ENCODE assay signal across 8 mouse cellular contexts in genomic region chr4:143280166-143280565, GRCm38 (mm10). TPM values are rescaled to one million over a fixed set of nuclear protein-coding genes. Genes with fewer than 3 reads are reported as not detected.
DNase-seq lines count a peak whose midpoint lies in the region; ATAC-seq lines count a peak whose summit lies in the region.

No protein-coding gene starts in this region.

- 86% methylated on average over 3 of the region's 3 CpGs for WGBS in hindbrain, embryonic 11.5 days

- peak; percentile 28 for ATAC-seq in hindbrain, embryonic 11.5 days (ENCODE audit: low FRiP score)
- ATAC-seq in activated CD4-positive, CD25-positive, alpha-beta regulatory T cell, adult 4 months, result no peak

- H3K27ac ChIP-seq in hindbrain, embryonic 11.5 days (ENCODE audit: low read depth, low read length), result peak overlapping the region; percentile 89

- H3K4me1 ChIP-seq in hindbrain, embryonic 11.5 days (replicated peaks; ENCODE audit: control insufficient read depth, insufficient read depth, low read length), result 0 out of 2 replicates have a peak, but pooled peaks cover 4% of the 10 kb centered on the region

- DNase-seq in adrenal gland, postnatal 10 days, result peak; percentile 17
- DNase-seq in adrenal gland, adult 8-10 months, result no peak
- peak; percentile 71 for DNase-seq in right cerebral cortex, postnatal 4 days
- no peak for DNase-seq in right cerebral cortex, adult 18-20 months
- peak; percentile 75 for DNase-seq in hindbrain, embryonic 11.5 days (ENCODE audit: low spot score)
- DNase-seq in lung, postnatal 25 days (ENCODE audit: low spot score), result peak; percentile 24
- DNase-seq in splenic B cell, adult 2 months (ENCODE audit: low read depth, low spot score), result peak; percentile 5

- H3K27me3 ChIP-seq in hindbrain, embryonic 11.5 days (ENCODE audit: control insufficient read depth, insufficient read depth, low read length), result no peaks in the 10 kb centered on the region
- no peaks in the 10 kb centered on the region for H3K27me3 ChIP-seq in splenic B cell, adult 2 months (ENCODE audit: control insufficient read depth, insufficient read depth, low read length, poor library complexity, severe bottlenecking)

- no peak overlapping the region for H3K4me2 ChIP-seq in hindbrain, embryonic 11.5 days (replicated peaks; ENCODE audit: low read depth, low read length)

- no peaks in the 10 kb centered on the region for H3K9me3 ChIP-seq in hindbrain, embryonic 11.5 days (ENCODE audit: control insufficient read depth, low read length)

- 0 out of 2 replicates have a peak, but pooled peaks cover 3% of the 10 kb centered on the region for H3K36me3 ChIP-seq in hindbrain, embryonic 11.5 days (ENCODE audit: control insufficient read depth, insufficient read depth, low read length)
- no peaks in the 10 kb centered on the region for H3K36me3 ChIP-seq in splenic B cell, adult 2 months (ENCODE audit: control insufficient read depth, insufficient read depth, low read length, poor library complexity, severe bottlenecking)

- H3K4me3 ChIP-seq in hindbrain, embryonic 11.5 days (ENCODE audit: low read depth, low read length), result no peak overlapping the region

- H3K9ac ChIP-seq in hindbrain, embryonic 11.5 days (ENCODE audit: low read depth, low read length), result 0 out of 2 replicates have a peak overlapping the region, but pooled peaks have one; percentile 8

RNA-seq across cellular contexts. Expression of gene Pdpn, which starts 19.2 kb away (rescaled TPM):
- total RNA-seq in adrenal gland, postnatal 10 days (2021), result 10 to 100 TPM in 1 of 2 experiments, 1 to 10 TPM in 1; 9.3 to 11.1 TPM
- 10 to 100 TPM in 2 of 4 experiments, 1 to 10 TPM in 2; 6.6 to 13.7 (median 10.0) TPM for total RNA-seq in adrenal gland, adult 8-10 months (2022)
- polyA plus RNA-seq in hindbrain, embryonic 11.5 days (2014; fragmentation: Nextera tagmentation; extraction: Ambion mirVana), result 134 and 135 TPM in 2 replicates
- polyA plus RNA-seq in activated CD4-positive, CD25-positive, alpha-beta regulatory T cell, adult 4 months (2017; shearing (Covaris generic)), result under 1 TPM in 1 of 2 experiments, not detected in 1; 0.45 TPM

Comparison
In these comparisons a context has a peak if more than half of its experiments do, and no peak if none do; other contexts are left out.
1. DNase-seq: peak in adrenal gland, postnatal 10 days (single experiment), right cerebral cortex, postnatal 4 days (single experiment), hindbrain, embryonic 11.5 days (single experiment), lung, postnatal 25 days (single experiment) and splenic B cell, adult 2 months (single experiment); none in adrenal gland, adult 8-10 months (single experiment) and right cerebral cortex, adult 18-20 months (single experiment).